Mouse (Mus musculus): ENCODE results near the gene Zeb2.

GRCm38 (mm10) chr2:45126401-45126800, 9.2 kb upstream of the Zeb2 start:
- TF ChIP-seq CTCF (conservative IDR thresholded peaks at IDR 0.05; ENCODE audit: low read length) (no peak), POU5F1 (IDR thresholded peaks at IDR 0.05; ENCODE audit: borderline replicate concordance, low read length) (no peak), NANOG (IDR thresholded peaks at IDR 0.05; ENCODE audit: borderline replicate concordance, low read length) (no peak)

All from E14TG2a.4 (cell line).